Mouse (Mus musculus): ENCODE data around the gene Ly6g6e. TPM values are rescaled to one million over a fixed set of nuclear protein-coding genes. Genes with fewer than 3 reads are reported as not detected.

The Ly6g6e gene
- total RNA-seq, 1 experiment, result 13.4 TPM

DNA sequence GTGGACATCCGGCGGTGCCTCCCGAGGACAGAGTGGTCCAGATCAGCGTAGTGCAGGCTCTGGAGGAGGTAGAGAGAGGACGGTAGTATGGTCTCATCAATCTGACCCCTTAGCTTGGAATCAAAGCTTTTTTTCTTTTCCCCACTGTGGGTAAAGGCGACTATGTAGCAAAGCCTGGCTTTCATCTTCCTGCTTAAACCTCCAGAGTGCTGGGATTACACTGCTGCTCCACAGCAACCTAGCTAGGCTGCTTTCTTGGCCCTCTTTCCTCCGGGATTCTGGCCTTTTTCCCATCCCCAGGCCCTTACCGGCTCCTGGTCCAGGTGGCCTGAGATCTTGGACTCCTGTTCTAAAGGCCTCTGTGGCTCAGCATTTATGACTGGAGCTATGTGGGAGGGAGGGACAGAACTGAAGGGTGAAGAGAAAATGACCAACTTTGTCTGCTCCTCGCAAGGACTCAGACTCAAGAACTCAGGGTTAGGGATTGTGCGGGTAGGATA lies 12.3 kb upstream of the Ly6g6e start:
- no peak for TF ChIP-seq ZC3H11A (IDR thresholded peaks at IDR 0.05; ENCODE audit: borderline replicate concordance, low read depth, low read length)
- TF ChIP-seq ZNF384 (IDR thresholded peaks at IDR 0.05; ENCODE audit: low read depth, low read length), result no peak
- no peak for TF ChIP-seq MAFK (IDR thresholded peaks at IDR 0.05; ENCODE audit: insufficient read depth, low read depth, low read length)
- no peak for TF ChIP-seq CHD2 (IDR thresholded peaks at IDR 0.05; ENCODE audit: low read depth, low read length)
- no peak for TF ChIP-seq HCFC1 (IDR thresholded peaks at IDR 0.05; ENCODE audit: borderline replicate concordance, insufficient read depth, low read length)
- Histone ChIP-seq H3K4me1 (ENCODE audit: control insufficient read depth in 2 of 2, insufficient read depth in 2 of 2, low read length in 2 of 2, poor library complexity in 1 of 2) (peaks cover 6 to 34% of the 10 kb centered on the region in 2 experiments), H3K9me3 (ENCODE audit: control insufficient read depth, insufficient read depth, low read depth, low read length) (no peaks in the 10 kb centered on the region), H3K4me3 (ENCODE audit: insufficient read depth in 1 of 2, low read depth in 1 of 2, low read length in 2 of 2, poor library complexity in 1 of 2, severe bottlenecking in 1 of 2) (peak overlapping the region; percentile 29 to 64; a peak in 3 of 4 replicates), H3K36me3 (ENCODE audit: control insufficient read depth, insufficient read depth, low read length, poor library complexity, severe bottlenecking) (peaks cover 10% of the 10 kb centered on the region; the same call in 1 of the 2 replicates), H3K27ac (ENCODE audit: insufficient read depth, low read depth, low read length, poor library complexity, severe bottlenecking) (peak overlapping the region; percentile 55), H3K9ac (ENCODE audit: insufficient read depth, low read depth, low read length, poor library complexity, severe bottlenecking) (no peak overlapping the region)
- no peak for DNase-seq (ENCODE audit: low read depth, low spot score)
- in situ Hi-C loops (cut with MboI; ENCODE audit: low sequenced_read_pairs in 2 of 2, unreplicated experiment in 2 of 2), result no loop called here

DNA sequence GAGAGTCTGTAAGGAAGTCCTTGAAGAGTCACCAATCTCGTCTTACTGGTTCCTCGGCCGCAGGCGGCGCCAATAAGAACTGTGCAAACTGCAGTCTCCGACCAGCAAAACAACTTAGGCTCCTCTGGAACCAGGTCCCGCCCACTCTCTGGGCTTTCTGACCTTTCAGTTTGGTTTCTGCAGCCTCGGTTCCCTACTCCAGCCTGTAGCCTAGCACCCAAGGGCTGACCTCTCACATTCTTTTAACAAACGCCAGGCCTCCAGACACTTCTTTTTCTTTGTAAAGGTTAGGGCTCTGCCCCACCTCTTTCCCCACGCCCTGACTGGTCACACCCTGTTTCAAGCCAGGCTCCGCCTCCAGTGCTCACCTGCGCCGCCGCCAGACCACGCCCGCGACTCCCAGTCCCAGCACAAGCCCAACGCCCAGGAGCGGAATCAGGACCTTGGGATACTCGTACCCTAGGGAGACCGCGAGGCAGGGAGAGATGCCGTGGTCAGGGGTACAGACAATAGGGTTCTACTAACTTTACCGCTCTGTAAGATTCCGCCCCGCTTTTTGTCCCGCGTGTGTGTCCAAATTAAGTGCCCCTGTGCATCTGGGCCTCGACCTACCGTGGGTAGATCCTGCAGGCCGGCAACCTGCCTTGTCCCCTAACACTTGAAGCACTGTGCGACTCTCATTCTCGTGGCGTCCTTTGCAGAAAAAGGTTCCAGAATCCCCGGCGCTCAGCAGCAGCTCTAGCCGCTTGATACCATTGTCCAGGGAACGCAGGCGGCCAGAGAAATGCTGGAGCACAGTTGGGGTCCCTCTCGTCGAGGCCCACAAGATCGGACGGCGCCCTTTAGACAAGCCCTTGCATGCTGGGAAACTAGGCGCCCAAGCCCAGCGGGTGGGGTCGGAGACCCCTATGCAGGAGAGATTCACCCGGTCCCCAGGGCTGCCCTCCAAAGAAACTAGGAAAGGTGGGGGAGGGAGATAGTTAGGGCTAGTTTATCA lies 11.5 kb upstream of the Ly6g6e start, which contains the start of gene Ly6g6c:
Gene Ly6g6c (plus strand): TSS at position 438 of the 997 bp plus-strand sequence.
- peak; percentile 77 for DNase-seq (ENCODE audit: low read depth, low spot score)
- Histone ChIP-seq H3K36me3 (ENCODE audit: control insufficient read depth, insufficient read depth, low read length, poor library complexity, severe bottlenecking) (peaks cover 8% of the 10 kb centered on the region; the same call in 1 of the 2 replicates), H3K9me3 (ENCODE audit: control insufficient read depth, insufficient read depth, low read depth, low read length) (no peaks in the 10 kb centered on the region), H3K27ac (ENCODE audit: insufficient read depth, low read depth, low read length, poor library complexity, severe bottlenecking) (peak within 1 kb of the TSS; percentile 85), H3K9ac (ENCODE audit: insufficient read depth, low read depth, low read length, poor library complexity, severe bottlenecking) (peak within 1 kb of the TSS; percentile 67), H3K4me3 (ENCODE audit: insufficient read depth in 1 of 2, low read depth in 1 of 2, low read length in 2 of 2, poor library complexity in 1 of 2, severe bottlenecking in 1 of 2) (peak within 1 kb of the TSS; percentile 63 to 64), H3K4me1 (ENCODE audit: control insufficient read depth in 2 of 2, insufficient read depth in 2 of 2, low read length in 2 of 2, poor library complexity in 1 of 2) (peaks cover 6 to 32% of the 10 kb centered on the region in 2 experiments)
- TF ChIP-seq ZNF384 (IDR thresholded peaks at IDR 0.05; ENCODE audit: low read depth, low read length), result no peak
- in situ Hi-C loops (cut with MboI; ENCODE audit: low sequenced_read_pairs in 2 of 2, unreplicated experiment in 2 of 2), result no loop called here

DNA sequence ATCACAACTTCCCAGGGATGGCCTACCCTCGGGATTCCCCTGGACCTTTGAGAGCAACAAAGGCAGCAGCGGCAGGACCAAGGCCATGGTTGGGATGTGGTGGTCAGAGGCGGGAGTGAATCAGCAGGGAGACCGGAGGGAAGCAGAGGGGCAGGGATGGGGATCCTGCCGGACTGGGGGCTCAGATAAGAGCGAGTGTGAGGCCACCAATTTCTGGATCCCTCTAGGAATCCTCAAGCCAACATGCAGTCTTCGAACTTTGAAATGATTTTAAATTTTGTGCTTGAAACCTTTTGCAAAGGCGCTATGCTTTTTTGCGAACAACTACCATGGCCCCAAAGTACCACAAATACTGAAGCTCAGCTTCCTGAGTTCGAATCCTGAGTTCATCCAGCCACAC lies 10.6 kb upstream of the Ly6g6e start, which contains the start of gene Mpig6b:
Gene Mpig6b (minus strand): TSS at position 101 of the 400 bp plus-strand sequence.
- H3K27ac ChIP-seq (ENCODE audit: insufficient read depth, low read depth, low read length, poor library complexity, severe bottlenecking), result peak within 1 kb of the TSS; percentile 85
- in situ Hi-C loops (cut with MboI; ENCODE audit: low sequenced_read_pairs in 2 of 2, unreplicated experiment in 2 of 2), result no loop called here
- H3K36me3 ChIP-seq (ENCODE audit: control insufficient read depth, insufficient read depth, low read length, poor library complexity, severe bottlenecking), result peaks cover 4% of the 10 kb centered on the region; the same call in 1 of the 2 replicates

DNA sequence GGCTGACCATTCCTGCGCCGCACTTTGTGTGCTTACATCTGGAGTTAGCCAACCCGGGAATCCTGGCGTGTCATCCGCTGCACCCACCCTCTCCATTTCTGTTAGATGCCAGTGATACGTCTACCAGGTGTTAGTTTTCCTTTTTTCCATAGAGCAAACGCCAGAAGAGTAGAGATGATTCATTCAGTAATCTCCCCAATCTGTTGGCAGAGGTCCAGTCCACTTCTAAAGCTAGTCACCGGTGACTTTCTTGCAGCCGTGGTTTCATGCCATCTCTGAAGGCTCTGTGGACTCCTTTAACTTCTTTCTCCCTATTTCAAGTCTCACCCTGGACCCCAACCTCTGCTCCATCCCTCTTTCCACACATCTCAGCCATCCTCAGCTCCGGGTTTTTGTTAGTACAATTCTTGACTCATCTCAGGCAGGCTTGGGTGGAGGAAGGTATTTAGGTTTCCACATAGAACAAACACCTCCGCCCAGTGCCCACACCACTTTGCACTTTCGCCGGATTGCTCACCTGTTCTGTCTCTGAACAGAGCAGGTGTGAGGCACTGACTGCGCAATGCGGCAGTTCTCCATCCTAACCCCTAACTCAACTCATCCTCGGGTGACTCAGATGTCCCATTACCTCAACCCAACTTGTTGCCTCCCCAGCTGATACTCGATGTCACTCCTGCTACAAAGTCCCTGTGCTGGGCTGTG lies 8.3 kb upstream of the Ly6g6e start:
- Histone ChIP-seq H3K4me3 (ENCODE audit: insufficient read depth in 1 of 2, low read depth in 1 of 2, low read length in 2 of 2, poor library complexity in 1 of 2, severe bottlenecking in 1 of 2) (no peak overlapping the region), H3K9ac (ENCODE audit: insufficient read depth, low read depth, low read length, poor library complexity, severe bottlenecking) (no peak overlapping the region), H3K36me3 (ENCODE audit: control insufficient read depth, insufficient read depth, low read length, poor library complexity, severe bottlenecking) (no peaks in the 10 kb centered on the region), H3K9me3 (ENCODE audit: control insufficient read depth, insufficient read depth, low read depth, low read length) (no peaks in the 10 kb centered on the region), H3K27ac (ENCODE audit: insufficient read depth, low read depth, low read length, poor library complexity, severe bottlenecking) (no peak overlapping the region), H3K4me1 (ENCODE audit: control insufficient read depth in 2 of 2, insufficient read depth in 2 of 2, low read length in 2 of 2, poor library complexity in 1 of 2) (peaks cover 8 to 23% of the 10 kb centered on the region in 2 experiments; a peak in 3 of 4 replicates)
- no peak for DNase-seq (ENCODE audit: low read depth, low spot score)
- in situ Hi-C loops (cut with MboI; ENCODE audit: low sequenced_read_pairs in 2 of 2, unreplicated experiment in 2 of 2), result no loop called here
- TF ChIP-seq HCFC1 (IDR thresholded peaks at IDR 0.05; ENCODE audit: borderline replicate concordance, insufficient read depth, low read length) (no peak), ZNF384 (IDR thresholded peaks at IDR 0.05; ENCODE audit: low read depth, low read length) (no peak), MAFK (IDR thresholded peaks at IDR 0.05; ENCODE audit: insufficient read depth, low read depth, low read length) (no peak), ZC3H11A (IDR thresholded peaks at IDR 0.05; ENCODE audit: borderline replicate concordance, low read depth, low read length) (no peak), CHD2 (IDR thresholded peaks at IDR 0.05; ENCODE audit: low read depth, low read length) (no peak)

More for the DNA sequence above, 10.6 kb upstream of the Ly6g6e start, which contains the start of gene Mpig6b:
- H3K4me1 ChIP-seq (ENCODE audit: control insufficient read depth in 2 of 2, insufficient read depth in 2 of 2, low read length in 2 of 2, poor library complexity in 1 of 2), result peaks cover 6 to 30% of the 10 kb centered on the region in 2 experiments
- no peak for DNase-seq (ENCODE audit: low read depth, low spot score)
- H3K9me3 ChIP-seq (ENCODE audit: control insufficient read depth, insufficient read depth, low read depth, low read length), result no peaks in the 10 kb centered on the region
- H3K4me3 ChIP-seq (ENCODE audit: insufficient read depth in 1 of 2, low read depth in 1 of 2, low read length in 2 of 2, poor library complexity in 1 of 2, severe bottlenecking in 1 of 2), result peak within 1 kb of the TSS; percentile 63 to 64
- TF ChIP-seq ZNF384 (IDR thresholded peaks at IDR 0.05; ENCODE audit: low read depth, low read length) (no peak), HCFC1 (IDR thresholded peaks at IDR 0.05; ENCODE audit: borderline replicate concordance, insufficient read depth, low read length) (no peak), MAFK (IDR thresholded peaks at IDR 0.05; ENCODE audit: insufficient read depth, low read depth, low read length) (no peak), ZC3H11A (IDR thresholded peaks at IDR 0.05; ENCODE audit: borderline replicate concordance, low read depth, low read length) (no peak), CHD2 (IDR thresholded peaks at IDR 0.05; ENCODE audit: low read depth, low read length) (no peak)
- H3K9ac ChIP-seq (ENCODE audit: insufficient read depth, low read depth, low read length, poor library complexity, severe bottlenecking), result peak within 1 kb of the TSS; percentile 67

Measured in ES-E14 (cell line).